Mouse (Mus musculus) MEL (cell line): ENCODE results near the gene Tnip3. TPM values are rescaled to one million over a fixed set of nuclear protein-coding genes. Genes with fewer than 3 reads are reported as not detected.

Experiments used
- DNase-seq: peaks from one replicate; pipeline ENCODE4 v3.0.0; 2011; ENCODE audit warnings: low read depth, low spot score
- H3K27ac ChIP-seq: 2 replicates; pipeline ENCODE4 v1.5.1; 2012; ENCODE audit warnings: low read depth, mild to moderate bottlenecking, control low read depth, low read length, moderate library complexity; ENCODE audit not compliant: control insufficient read depth
- H3K27me3 ChIP-seq, 2 experiments: fragments of 150-350 bp in 1 of 2; sonication (generic) in 1 of 2; 2 replicates each; pipeline ENCODE4 v1.6.1; 2012; ENCODE audit warnings: low read length in 2 of 2, mild to moderate bottlenecking in 2 of 2, improper control_type of control experiment in 1 of 2, moderate library complexity in 1 of 2; ENCODE audit not compliant: insufficient read depth in 2 of 2, control insufficient read depth in 1 of 2
- H3K36me3 ChIP-seq, 2 experiments: 2 replicates each; pipeline ENCODE4 v1.6.1; 2012 to 2014; ENCODE audit warnings: low read length in 2 of 2, improper control_type of control experiment in 1 of 2, inconsistent platforms in 1 of 2, mild to moderate bottlenecking in 1 of 2; ENCODE audit not compliant: insufficient read depth in 2 of 2, control insufficient read depth in 1 of 2
- H3K4me1 ChIP-seq, 2 experiments: fragments of 150-350 bp in 1 of 2; sonication (generic) in 1 of 2; 2 replicates each; pipeline ENCODE4 v1.6.1; 2012; ENCODE audit warnings: low read length in 2 of 2, improper control_type of control experiment in 1 of 2, mild to moderate bottlenecking in 1 of 2; ENCODE audit not compliant: insufficient read depth in 2 of 2, control insufficient read depth in 1 of 2
- H3K4me3 ChIP-seq, 2 experiments: fragments of 150-350 bp in 1 of 2; sonication (generic) in 1 of 2; 2 replicates each; pipeline ENCODE4 v1.5.1; 2012; ENCODE audit warnings: low read depth in 2 of 2, low read length in 2 of 2, mild to moderate bottlenecking in 2 of 2, moderate library complexity in 2 of 2, control low read depth in 1 of 2, improper control_type of control experiment in 1 of 2; ENCODE audit not compliant: control insufficient read depth in 1 of 2, insufficient read depth in 1 of 2
- H3K79me2 ChIP-seq: 2 replicates; pipeline ENCODE4 v1.6.1; 2012; ENCODE audit warnings: mild to moderate bottlenecking, low read length, moderate library complexity; ENCODE audit not compliant: control insufficient read depth, poor library complexity, insufficient read depth
- H3K9ac ChIP-seq: 2 replicates; pipeline ENCODE4 v1.6.1; 2012; ENCODE audit warnings: low read depth, mild to moderate bottlenecking, control low read depth, low read length, moderate library complexity; ENCODE audit not compliant: control insufficient read depth, poor library complexity, severe bottlenecking
- H3K9me3 ChIP-seq: fragments of 150-350 bp; sonication (generic); replicated peaks from 2 replicates; pipeline ENCODE4 v1.6.1; 2012; ENCODE audit warnings: mild to moderate bottlenecking, low read length, improper control_type of control experiment, moderate library complexity; ENCODE audit not compliant: insufficient read depth
- CHD1 ChIP-seq: IDR thresholded peaks from 2 replicates; pipeline ENCODE4 v1.6.1; 2012; ENCODE audit warnings: low read depth, mild to moderate bottlenecking, inconsistent platforms, low read length, improper control_type of control experiment
- CHD2 ChIP-seq: IDR thresholded peaks from 2 replicates; pipeline ENCODE4 v1.6.1; 2011; ENCODE audit warnings: low read length, improper control_type of control experiment
- E2F4 ChIP-seq: IDR thresholded peaks from 2 replicates; pipeline ENCODE4 v1.6.1; 2011; ENCODE audit warnings: low read depth, low read length, improper control_type of control experiment, borderline replicate concordance
- ELF1 ChIP-seq: IDR thresholded peaks from 2 replicates; pipeline ENCODE4 v1.6.1; 2014; ENCODE audit warnings: low read depth, mild to moderate bottlenecking, inconsistent platforms, low read length, improper control_type of control experiment, moderate library complexity
- GABPA ChIP-seq: IDR thresholded peaks from 2 replicates; pipeline ENCODE4 v1.6.1; 2012; ENCODE audit warnings: low read depth, mild to moderate bottlenecking, inconsistent platforms, low read length, improper control_type of control experiment, moderate library complexity
- MAFK ChIP-seq: IDR thresholded peaks from 2 replicates; pipeline ENCODE4 v1.6.1; 2011; ENCODE audit warnings: low read depth, mild to moderate bottlenecking, low read length, improper control_type of control experiment, borderline replicate concordance
- MAX ChIP-seq: IDR thresholded peaks from 2 replicates; pipeline ENCODE4 v1.6.1; 2011; ENCODE audit warnings: low read length, improper control_type of control experiment
- MEF2A ChIP-seq: IDR thresholded peaks from 2 replicates; pipeline ENCODE4 v1.6.1; 2014; ENCODE audit warnings: low read depth, mild to moderate bottlenecking, inconsistent platforms, low read length, improper control_type of control experiment; ENCODE audit not compliant: poor library complexity, insufficient replicate concordance, severe bottlenecking; ENCODE audit errors: extremely low read depth
- MXI1 ChIP-seq: IDR thresholded peaks from 2 replicates; pipeline ENCODE4 v1.6.1; 2011; ENCODE audit warnings: mild to moderate bottlenecking, low read depth, low read length, improper control_type of control experiment
- MYC ChIP-seq: IDR thresholded peaks from 2 replicates; pipeline ENCODE4 v1.6.1; 2011; ENCODE audit warnings: low read depth, mild to moderate bottlenecking, low read length, improper control_type of control experiment, moderate library complexity
- NELFE ChIP-seq: IDR thresholded peaks from 2 replicates; pipeline ENCODE4 v1.6.1; 2011; ENCODE audit warnings: low read depth, low read length, improper control_type of control experiment
- POLR2A ChIP-seq, 2 experiments: IDR thresholded peaks; 2 replicates each; pipeline ENCODE4 v1.6.1; 2011 to 2012; ENCODE audit warnings: low read length in 2 of 2, mild to moderate bottlenecking in 2 of 2, control low read depth in 1 of 2, improper control_type of control experiment in 1 of 2, low read depth in 1 of 2, moderate library complexity in 1 of 2; ENCODE audit not compliant: control insufficient read depth in 1 of 2, insufficient read depth in 1 of 2, poor library complexity in 1 of 2
- POLR2AphosphoS2 ChIP-seq: IDR thresholded peaks from 2 replicates; pipeline ENCODE4 v1.6.1; 2011; ENCODE audit warnings: low read length, improper control_type of control experiment
- POLR2AphosphoS5 ChIP-seq: IDR thresholded peaks from 2 replicates; pipeline ENCODE4 v1.6.1; 2012; ENCODE audit warnings: low read depth, borderline replicate concordance, mild to moderate bottlenecking, inconsistent platforms, low read length, moderate library complexity, mixed read lengths
- RAD21 ChIP-seq: IDR thresholded peaks from 2 replicates; pipeline ENCODE4 v1.6.1; 2011; ENCODE audit warnings: mild to moderate bottlenecking, low read depth, low read length, improper control_type of control experiment
- SIN3A ChIP-seq: IDR thresholded peaks from 2 replicates; pipeline ENCODE4 v1.6.1; 2012; ENCODE audit warnings: low read length, improper control_type of control experiment, inconsistent platforms
- SMC3 ChIP-seq: IDR thresholded peaks from 2 replicates; pipeline ENCODE4 v1.6.1; 2011; ENCODE audit warnings: low read depth, low read length, improper control_type of control experiment
- TBP ChIP-seq: IDR thresholded peaks from 2 replicates; pipeline ENCODE4 v1.8.0; 2011; ENCODE audit warnings: low read depth, low read length, improper control_type of control experiment
- TCF12 ChIP-seq: IDR thresholded peaks from 2 replicates; pipeline ENCODE4 v1.6.1; 2014; ENCODE audit warnings: low read depth, mild to moderate bottlenecking, inconsistent platforms, low read length, improper control_type of control experiment, moderate library complexity
- USF1 ChIP-seq: IDR thresholded peaks from 2 replicates; pipeline ENCODE4 v1.6.1; 2014; ENCODE audit warnings: low read depth, mild to moderate bottlenecking, inconsistent platforms, low read length, improper control_type of control experiment, moderate library complexity
- USF2 ChIP-seq, 2 experiments: IDR thresholded peaks; 2 replicates each; pipeline ENCODE4 v1.6.1; 2011 to 2012; ENCODE audit warnings: improper control_type of control experiment in 2 of 2, low read length in 2 of 2, borderline replicate concordance in 1 of 2, inconsistent platforms in 1 of 2, low read depth in 1 of 2, mild to moderate bottlenecking in 1 of 2; ENCODE audit not compliant: insufficient read depth in 1 of 2
- ZC3H11A ChIP-seq: IDR thresholded peaks from 2 replicates; pipeline ENCODE4 v1.6.1; 2012; ENCODE audit warnings: low read depth, mild to moderate bottlenecking, inconsistent platforms, low read length, improper control_type of control experiment
- ZMIZ1 ChIP-seq: IDR thresholded peaks from 2 replicates; pipeline ENCODE4 v1.6.1; 2012; ENCODE audit warnings: low read depth, mild to moderate bottlenecking, inconsistent platforms, low read length, improper control_type of control experiment, moderate library complexity
- ZNF384 ChIP-seq: IDR thresholded peaks from 2 replicates; pipeline ENCODE4 v1.6.1; 2012; ENCODE audit warnings: low read depth, mild to moderate bottlenecking, inconsistent platforms, low read length, improper control_type of control experiment
- polyA plus RNA-seq, 2 experiments: library from polyadenylated mRNA; stranded (reverse) in 1 of 2; unstranded in 1 of 2; fragments of >175 nt in 1 of 2; fragments of >200 nt in 1 of 2; gene quantifications; 2 replicates each; pipeline versions ENCODE4 v1.2.1 to v1.2.4; 2012; ENCODE audit warnings: low replicate concordance in 2 of 2, low read depth in 1 of 2; ENCODE audit not compliant: insufficient read length in 2 of 2, insufficient read depth in 1 of 2, missing spikeins in 1 of 2
- total RNA-seq: library from RNA; depleted of rRNA; stranded (reverse); fragments of 300-350 nt; gene quantifications from 2 replicates; pipeline ENCODE4 v1.2.3, GENCODE M21; 2012

Gene Tnip3
- total and polyA plus RNA-seq, 3 experiments, result 0.99 TPM; not detected in 2

DNA sequence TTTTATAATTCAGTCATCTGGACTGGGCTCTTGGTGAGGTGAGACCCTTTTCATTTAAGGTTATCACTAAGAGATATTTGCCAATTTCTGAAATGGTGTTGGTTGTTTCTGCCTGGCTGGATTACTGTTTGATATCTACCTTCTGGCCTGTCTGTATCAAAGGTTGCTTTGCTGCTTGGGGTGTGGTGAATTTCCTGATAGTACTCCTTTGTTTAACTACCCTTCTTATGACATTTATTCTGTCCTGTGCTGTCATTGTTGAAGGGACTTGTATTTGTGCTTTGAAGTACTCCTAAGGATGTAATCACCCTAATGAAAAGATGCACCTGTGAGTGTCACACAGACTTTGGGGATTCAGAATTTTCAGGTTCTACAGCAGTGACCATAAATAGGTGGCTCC, 96.1 kb downstream of the Tnip3 start:
- no peak for DNase-seq
- no peaks in the 10 kb centered on the region for H3K79me2 ChIP-seq
- H3K4me1 ChIP-seq, result no peaks in the 10 kb centered on the region
- TF ChIP-seq MYC, result no peak
- TF ChIP-seq ELF1, result no peak
- TF ChIP-seq MEF2A, result no peak
- no peak for TF ChIP-seq ZC3H11A
- TF ChIP-seq POLR2AphosphoS5, result no peak
- TF ChIP-seq E2F4, result no peak
- TF ChIP-seq USF2 (IDR thresholded peaks at IDR 0.05; ENCODE audit: borderline replicate concordance in 1 of 2, insufficient read depth in 1 of 2, low read depth in 1 of 2, low read length in 2 of 2), result no peak
- TF ChIP-seq CHD1, result no peak
- no peak for TF ChIP-seq SMC3
- TF ChIP-seq MAX, result no peak
- TF ChIP-seq NELFE, result no peak
- H3K36me3 ChIP-seq, result no peaks in the 10 kb centered on the region
- H3K27me3 ChIP-seq, result peaks cover 0 to 2% of the 10 kb centered on the region in 2 experiments; a peak in 1 of 4 replicates
- no peak overlapping the region for H3K4me3 ChIP-seq
- no peak overlapping the region for H3K9ac ChIP-seq
- H3K9me3 ChIP-seq, result no peaks in the 10 kb centered on the region
- H3K27ac ChIP-seq, result no peak overlapping the region

DNA sequence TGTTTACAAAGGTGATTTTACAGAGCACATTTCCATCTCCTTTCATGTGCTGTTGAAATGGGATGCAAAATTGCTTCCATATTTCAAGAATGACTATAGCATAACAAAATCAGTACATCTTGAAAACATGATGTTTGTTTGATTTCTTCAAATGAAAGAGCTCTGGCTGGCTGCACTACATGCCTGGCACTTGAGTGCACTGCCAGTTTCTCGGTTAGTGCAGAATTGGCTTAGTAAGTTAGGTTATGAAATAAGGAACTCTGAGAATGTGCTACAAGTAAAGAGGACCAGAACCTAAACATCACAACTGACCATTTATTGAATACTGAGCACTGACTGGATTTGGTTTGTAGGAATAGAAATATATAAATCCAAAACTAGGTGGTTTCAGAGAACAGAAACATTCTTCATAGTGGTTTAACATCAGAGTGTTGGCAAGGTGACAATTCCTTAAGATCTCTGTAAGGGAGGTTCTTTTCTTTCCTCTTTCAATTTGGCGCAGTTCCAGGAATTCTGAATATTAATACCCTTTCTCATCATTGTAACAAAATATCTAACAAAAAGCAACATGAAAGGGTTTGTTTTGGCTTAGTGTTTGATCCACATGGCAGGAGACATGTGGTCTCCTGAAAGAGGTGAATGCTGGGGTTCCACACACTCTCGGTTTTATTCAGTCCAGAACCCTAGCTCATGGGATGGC, 98.1 kb downstream of the Tnip3 start:
- Histone ChIP-seq H3K79me2 (no peaks in the 10 kb centered on the region), H3K36me3 (no peaks in the 10 kb centered on the region), H3K9me3 (no peaks in the 10 kb centered on the region), H3K4me3 (no peak overlapping the region), H3K9ac (no peak overlapping the region), H3K27me3 (peaks cover 0 to 2% of the 10 kb centered on the region in 2 experiments; a peak in 1 of 4 replicates), H3K4me1 (no peaks in the 10 kb centered on the region), H3K27ac (no peak overlapping the region)
- DNase-seq, result peak; percentile 27
- TF ChIP-seq CHD2, result no peak
- TF ChIP-seq MXI1, result no peak
- TF ChIP-seq POLR2A (IDR thresholded peaks at IDR 0.05; ENCODE audit: control insufficient read depth in 1 of 2, insufficient read depth in 1 of 2, low read depth in 1 of 2, low read length in 2 of 2, poor library complexity in 1 of 2), result no peak
- no peak for TF ChIP-seq SIN3A
- TF ChIP-seq RAD21, result no peak
- TF ChIP-seq ZMIZ1, result no peak
- TF ChIP-seq USF2 (IDR thresholded peaks at IDR 0.05; ENCODE audit: borderline replicate concordance in 1 of 2, insufficient read depth in 1 of 2, low read depth in 1 of 2, low read length in 2 of 2), result no peak
- TF ChIP-seq POLR2AphosphoS2, result no peak
- TF ChIP-seq E2F4, result no peak
- no peak for TF ChIP-seq MAFK
- no peak for TF ChIP-seq ELF1
- TF ChIP-seq MYC, result no peak
- no peak for TF ChIP-seq TBP
- no peak for TF ChIP-seq GABPA
- TF ChIP-seq ZNF384, result no peak
- no peak for TF ChIP-seq TCF12
- no peak for TF ChIP-seq USF1
